Mouse (Mus musculus) right cerebral cortex, adult 18-20 months (tissue): Measurements from ENCODE around the gene Pou2f1.

Experiments used
- DNase-seq: peaks from one replicate; pipeline ENCODE4 v3.0.0; 2022; ENCODE audit warnings: mixed read lengths

Gene Pou2f1

GRCm38 (mm10) chr1:166002520-166003155, at the start of gene Pou2f1:
TSS of gene Pou2f1 (minus strand) at chr1:166002678.
- DNase-seq: peak; percentile 96

- DNase-seq: no peak
Measured at GRCm38 (mm10) chr1:166049046-166049827, 46.8 kb upstream of the Pou2f1 start.

- DNase-seq: no peak
Measured at GRCm38 (mm10) chr1:166048230-166048911, 45.9 kb upstream of the Pou2f1 start.

GRCm38 (mm10) chr1:166047505-166048170, 45.2 kb upstream of the Pou2f1 start:
- DNase-seq: no peak

- no peak for DNase-seq
Measured at GRCm38 (mm10) chr1:166045894-166046197, 43.4 kb upstream of the Pou2f1 start.

GRCm38 (mm10) chr1:166045060-166045893, 42.8 kb upstream of the Pou2f1 start:
- DNase-seq: no peak

- DNase-seq: peak; percentile 44
Measured at GRCm38 (mm10) chr1:166043451-166044149, 41.1 kb upstream of the Pou2f1 start.

- no peak for DNase-seq
Measured at GRCm38 (mm10) chr1:166041501-166041900, 39.0 kb upstream of the Pou2f1 start.

GRCm38 (mm10) chr1:166038731-166039332, 36.4 kb upstream of the Pou2f1 start:
- no peak for DNase-seq

- DNase-seq: no peak
Measured at GRCm38 (mm10) chr1:166035045-166035444, 32.6 kb upstream of the Pou2f1 start.

- DNase-seq: no peak
Measured at GRCm38 (mm10) chr1:166031673-166032547, 29.4 kb upstream of the Pou2f1 start.

GRCm38 (mm10) chr1:166023981-166024380, 21.5 kb upstream of the Pou2f1 start:
- no peak for DNase-seq

GRCm38 (mm10) chr1:166017203-166017602, 14.7 kb upstream of the Pou2f1 start:
- DNase-seq: no peak

- no peak for DNase-seq
Measured at GRCm38 (mm10) chr1:166016306-166016705, 13.8 kb upstream of the Pou2f1 start.

- DNase-seq: no peak
Measured at GRCm38 (mm10) chr1:166014530-166014929, 12.1 kb upstream of the Pou2f1 start.

- DNase-seq: no peak
Measured at GRCm38 (mm10) chr1:166010106-166010505, 7.6 kb upstream of the Pou2f1 start.

GRCm38 (mm10) chr1:166008634-166009350, 6.3 kb upstream of the Pou2f1 start:
- DNase-seq: no peak

GRCm38 (mm10) chr1:166007026-166007425, 4.5 kb upstream of the Pou2f1 start:
- DNase-seq: no peak

GRCm38 (mm10) chr1:166003181-166004022, 924 bp upstream of the Pou2f1 start:
- peak; percentile 94 for DNase-seq
